Mouse (Mus musculus) megakaryocyte, embryonic 14.5 days (primary cell): ENCODE results near the gene Cdkl1.

Experiments used
- FLI1 ChIP-seq: IDR thresholded peaks from 2 replicates; pipeline ENCODE4 v1.6.1; 2012; ENCODE audit warnings: low read length, inconsistent platforms, mixed read lengths
- GATA1 ChIP-seq: IDR thresholded peaks from 3 replicates; pipeline ENCODE4 v1.6.1; 2012; ENCODE audit warnings: mixed read lengths, low read length, inconsistent platforms, borderline replicate concordance

- TF ChIP-seq GATA1 (no peak), FLI1 (no peak)
Measured at GRCm38 (mm10) chr12:69733923-69734322, 57.1 kb downstream of the Cdkl1 start.
